Mouse (Mus musculus): Measurements from ENCODE around the gene Marcksl1.

Marcksl1 gene

DNA sequence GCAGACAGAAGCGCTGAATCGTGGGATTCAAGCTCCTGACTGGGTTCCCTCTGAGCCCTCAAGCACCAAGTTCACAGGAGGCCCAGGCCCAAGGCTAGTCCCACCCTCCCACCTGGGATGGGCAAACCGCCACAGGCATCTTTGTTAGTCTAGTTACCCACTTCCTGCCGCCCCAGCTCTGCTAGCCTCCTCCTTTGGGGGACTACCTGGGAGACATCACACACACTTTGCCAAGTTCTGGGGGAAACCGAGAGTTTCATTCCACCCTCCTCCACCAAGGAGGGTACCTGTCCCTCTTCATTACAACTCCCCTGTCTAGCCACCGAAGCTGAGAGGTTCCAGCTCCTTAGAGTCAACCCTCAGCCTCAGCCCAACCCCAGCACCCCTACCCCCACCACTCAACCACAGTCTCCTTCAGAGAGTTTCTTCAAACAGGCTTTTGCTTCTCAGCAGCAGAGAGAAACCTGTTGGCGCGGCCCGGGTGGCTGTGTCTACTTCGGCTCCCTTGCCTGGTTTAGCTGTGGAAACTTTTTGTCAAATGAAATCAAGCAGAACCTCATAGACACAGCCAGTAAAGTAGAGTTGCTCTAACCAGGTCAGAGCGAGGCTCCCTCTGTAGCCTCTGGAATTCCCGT is 45.1 kb downstream of the Marcksl1 start:
- DNase-seq (ENCODE audit: low read depth) = no peak

DNA sequence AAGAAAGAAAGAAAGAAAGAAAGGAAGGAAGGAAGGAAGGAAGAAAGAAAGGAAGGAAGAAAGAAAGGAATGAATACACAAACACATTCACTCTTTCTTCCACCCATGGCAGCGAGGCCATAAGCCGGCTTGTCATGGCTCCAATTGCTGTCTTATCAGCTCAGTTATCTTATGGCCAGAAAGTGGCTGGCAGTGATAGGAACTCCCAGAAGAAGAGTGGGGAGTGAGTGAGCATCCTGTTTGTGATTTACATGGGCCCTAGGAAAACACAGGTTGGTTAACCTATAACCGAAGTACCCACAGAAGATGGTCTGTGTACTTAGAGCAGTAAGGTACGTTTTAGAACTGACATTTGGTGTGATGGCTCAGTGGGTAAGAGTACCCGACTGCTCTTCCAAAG is 47.8 kb downstream of the Marcksl1 start:
- DNase-seq (ENCODE audit: low read depth) = no peak

DNA sequence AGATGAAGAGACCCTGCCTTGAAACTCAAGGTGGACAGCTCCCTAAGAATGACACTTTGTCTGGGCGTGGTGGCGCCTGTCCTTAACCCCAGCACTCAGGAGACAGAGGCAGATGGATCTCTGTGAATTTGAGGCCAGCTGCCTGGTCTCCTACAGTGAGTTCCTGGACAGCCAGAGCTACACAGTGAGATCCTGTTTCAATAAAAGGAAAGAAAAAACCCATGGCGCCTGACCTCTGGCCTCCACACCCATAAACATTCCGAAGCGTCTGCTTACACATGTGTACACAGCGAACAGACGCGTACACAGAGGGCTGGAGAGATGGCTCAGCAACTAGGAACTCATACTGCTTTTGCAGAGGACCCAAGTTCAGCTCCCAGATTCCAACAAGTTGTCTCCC is 50.3 kb downstream of the Marcksl1 start:
- DNase-seq (ENCODE audit: low read depth) = no peak

- DNase-seq (ENCODE audit: low read depth) = no peak
These were observed 51.8 kb downstream of the Marcksl1 start for GRCm38 (mm10) chr4:129565139-129565538.

Measured in 416B (cell line).